Mouse (Mus musculus): ENCODE results near the gene Pbx1.
"Not testable (repeated sequence)": the region's sequence is repeated elsewhere in the genome, so short reads cannot be mapped to it uniquely, and the experiment has no call there.

The Pbx1 gene

DNA sequence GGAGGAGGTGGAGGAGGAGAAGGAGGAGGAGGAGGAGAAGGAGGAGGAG is at the start of gene Pbx1:
Gene Pbx1 (minus strand): TSS at position 39 of the 49 bp plus-strand sequence.
- DNase-seq (ENCODE audit: low spot score), result not testable (repeated sequence)

DNA sequence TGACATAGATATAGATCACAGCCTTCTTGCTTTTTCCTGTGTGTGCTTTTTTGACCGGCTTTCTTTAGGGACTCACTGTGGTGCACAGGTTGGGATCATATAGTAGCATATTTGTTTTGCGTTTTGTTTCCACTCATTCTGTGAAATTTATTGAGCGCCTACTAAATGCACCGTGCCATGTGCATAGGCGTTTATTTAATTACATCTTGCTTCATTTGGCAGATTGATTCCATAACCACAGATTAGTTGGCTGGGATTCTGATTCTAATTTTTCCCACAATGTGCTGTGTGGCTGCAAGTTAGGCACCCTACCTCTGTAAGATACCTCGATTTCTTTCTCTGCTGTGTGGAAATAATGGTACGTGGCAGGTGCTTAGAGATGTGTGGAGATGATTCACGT is 47.6 kb upstream of the Pbx1 start:
- peak; percentile 12 for DNase-seq (ENCODE audit: low spot score)

GRCm38 (mm10) chr1:168478829-168479228 is 46.8 kb upstream of the Pbx1 start:
- no peak for DNase-seq (ENCODE audit: low spot score)

GRCm38 (mm10) chr1:168476917-168477316 is 44.8 kb upstream of the Pbx1 start:
- no peak for DNase-seq (ENCODE audit: low spot score)

- no peak for DNase-seq (ENCODE audit: low spot score)
Measured at GRCm38 (mm10) chr1:168476216-168476897, 44.3 kb upstream of the Pbx1 start.

DNA sequence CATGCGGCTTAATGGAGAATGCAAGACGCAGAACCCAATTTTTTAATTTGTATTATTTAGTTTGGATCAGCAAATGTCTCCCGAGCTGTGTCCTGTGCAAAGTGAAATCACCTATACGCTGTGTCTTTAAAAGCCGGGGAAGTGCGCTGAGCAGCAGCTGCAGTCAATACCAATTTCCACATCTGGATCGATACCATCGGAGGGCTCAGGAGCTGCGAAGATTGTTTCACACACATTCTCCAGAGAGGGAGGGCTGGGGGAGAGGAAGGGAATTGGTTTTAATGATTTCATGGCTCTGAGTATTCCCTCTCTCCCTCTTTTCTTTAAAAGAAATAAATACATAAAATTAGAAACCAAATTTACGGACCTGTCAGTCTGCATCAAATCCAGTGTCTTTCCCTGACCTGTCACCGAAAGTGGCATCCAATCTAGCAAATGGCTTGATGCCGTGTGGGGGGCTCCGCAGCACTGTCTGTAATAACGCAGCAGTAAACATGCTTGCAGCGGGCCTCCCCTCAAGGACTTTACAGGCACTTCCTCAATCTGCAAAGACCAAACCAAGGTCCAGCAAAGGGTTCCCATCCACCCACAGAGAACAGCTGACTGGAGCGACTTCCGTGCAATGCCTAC is 43.6 kb upstream of the Pbx1 start:
- no peak for DNase-seq (ENCODE audit: low spot score)

DNA sequence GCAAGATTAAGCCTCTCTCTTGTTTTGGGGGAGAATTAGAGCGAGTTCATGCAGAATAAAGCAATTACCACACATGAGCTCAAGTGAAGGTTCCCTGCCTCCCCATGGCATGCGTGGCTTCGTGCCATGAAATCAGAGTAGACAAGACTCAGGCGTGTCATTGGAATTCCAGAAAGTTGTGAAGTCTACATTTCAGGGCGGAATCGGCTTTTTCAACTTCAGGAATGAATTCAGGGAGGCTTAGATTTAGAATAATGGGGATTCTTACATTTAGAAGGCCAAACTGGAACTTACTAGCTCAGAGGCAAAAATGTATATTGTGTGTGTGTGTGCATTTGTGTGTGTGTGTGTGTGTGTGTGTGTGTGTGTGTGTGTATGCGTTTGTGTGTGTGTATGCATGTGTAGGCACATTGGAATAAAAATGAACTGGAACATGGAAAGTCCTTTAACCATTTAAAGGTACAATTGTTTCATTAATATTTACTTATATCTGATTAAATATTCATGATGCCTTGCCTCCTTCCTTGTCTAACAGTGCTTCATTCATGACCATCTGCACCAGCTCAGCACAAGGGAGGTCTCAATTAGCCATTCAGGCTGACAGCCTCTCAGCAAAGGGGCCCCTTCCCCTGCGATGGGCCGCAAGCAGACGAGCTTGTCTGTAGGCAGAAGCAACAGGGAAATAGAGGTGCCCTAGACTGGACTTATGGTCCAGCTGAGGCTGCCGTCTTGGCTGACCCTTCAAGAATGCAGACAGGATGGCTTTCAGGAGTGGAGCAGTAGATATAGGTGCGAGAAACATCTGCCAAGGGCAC is 41.4 kb upstream of the Pbx1 start:
- no peak for DNase-seq (ENCODE audit: low spot score)

DNA sequence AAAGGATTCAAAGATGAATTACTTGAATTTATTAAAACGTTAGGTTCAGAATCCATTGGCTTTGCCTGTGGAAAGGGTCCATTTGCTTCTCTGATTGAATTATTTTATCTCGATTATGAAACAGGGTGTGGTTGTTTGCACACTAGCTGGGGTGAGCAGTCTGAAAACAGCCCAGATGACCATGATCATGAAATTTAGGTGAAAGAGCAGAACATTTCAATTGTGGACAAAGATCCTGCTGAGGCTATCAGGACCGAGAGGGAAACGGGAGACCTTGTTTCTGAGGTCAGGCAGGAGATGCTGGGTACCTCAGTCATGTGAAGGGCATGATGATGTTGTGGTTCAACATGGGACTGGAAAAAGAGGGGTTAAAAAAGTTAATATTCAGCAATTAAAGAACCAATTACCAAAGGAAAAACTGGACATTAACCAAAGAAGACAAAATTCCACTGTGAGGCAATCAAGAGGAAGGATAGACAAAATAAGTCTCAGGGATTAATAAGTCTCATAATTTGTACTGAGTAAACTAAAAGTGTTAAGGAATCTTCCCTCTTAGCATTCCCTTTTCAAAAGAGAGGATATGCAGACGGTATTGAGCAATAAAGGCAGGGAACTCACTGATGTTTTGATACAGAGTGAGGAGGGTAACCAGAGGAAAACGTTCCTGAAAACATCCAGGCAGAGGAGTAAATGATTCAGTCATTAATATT is 40.6 kb upstream of the Pbx1 start:
- DNase-seq (ENCODE audit: low spot score), result no peak

DNA sequence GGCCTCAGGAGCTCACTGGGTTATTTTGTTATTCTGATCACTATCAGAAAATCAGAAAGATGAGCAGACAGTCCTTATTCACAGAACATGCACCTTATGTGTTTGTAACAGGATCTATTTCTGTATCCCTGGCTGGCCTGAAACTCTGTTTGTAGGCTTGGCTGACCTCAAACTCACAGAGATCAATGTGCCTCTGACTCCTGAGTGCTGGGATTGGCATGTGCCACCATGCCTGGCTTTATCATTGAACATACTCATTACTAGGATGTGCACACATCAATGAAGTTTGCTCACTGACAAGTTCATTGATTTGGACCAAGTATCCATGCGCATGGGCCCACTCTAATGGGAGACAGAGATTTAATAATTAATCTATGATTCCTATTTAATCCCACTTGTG is 27.4 kb upstream of the Pbx1 start:
- no peak for DNase-seq (ENCODE audit: low spot score)

DNA sequence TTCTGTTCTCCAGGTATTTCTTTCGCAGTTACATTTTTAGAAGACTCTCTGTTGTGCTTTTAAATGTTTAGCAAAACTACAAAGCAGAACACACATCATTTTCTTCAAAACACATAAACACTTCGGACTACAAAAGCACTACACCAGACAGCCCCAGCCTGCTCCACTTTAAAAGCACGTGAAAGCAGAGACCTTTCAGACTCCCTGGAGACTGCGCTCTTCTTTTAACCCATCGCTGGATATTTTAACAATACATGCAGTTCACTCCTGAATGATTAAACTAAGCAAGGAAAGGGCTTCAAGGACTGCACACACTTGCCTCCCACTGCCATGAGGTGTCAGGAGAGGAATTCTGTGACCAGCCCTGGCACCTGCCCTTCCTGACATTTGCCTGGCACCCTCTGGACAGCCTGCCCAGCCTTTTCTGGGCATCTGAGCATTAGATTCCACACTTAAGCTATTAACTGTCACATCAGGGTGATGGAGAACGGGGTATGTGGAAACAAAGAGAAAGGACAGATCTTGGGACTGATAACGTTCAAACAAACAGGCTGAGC is 25.2 kb upstream of the Pbx1 start:
- DNase-seq (ENCODE audit: low spot score), result no peak

DNA sequence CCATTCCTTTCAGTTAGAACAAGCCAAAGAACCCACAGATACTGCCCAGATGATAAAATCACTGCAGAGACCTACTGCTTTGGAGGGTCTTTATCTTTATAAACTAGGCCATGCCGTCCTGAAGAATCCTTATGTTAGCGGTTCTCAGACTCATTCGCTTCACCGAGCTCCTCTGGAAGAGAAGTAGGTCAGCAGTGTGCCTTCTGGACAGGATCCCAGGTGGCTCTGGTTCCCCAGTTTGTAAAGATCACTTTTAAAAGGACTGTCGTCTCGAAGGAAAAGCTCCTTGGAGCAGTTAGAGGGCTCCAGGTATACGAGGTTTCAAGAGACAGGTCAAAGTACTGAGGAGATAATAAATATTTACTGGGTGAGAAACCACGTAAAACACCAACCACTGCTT is 23.1 kb upstream of the Pbx1 start:
- no peak for DNase-seq (ENCODE audit: low spot score)

GRCm38 (mm10) chr1:168433671-168434070 is 1.6 kb upstream of the Pbx1 start:
- no peak for DNase-seq (ENCODE audit: low spot score)

GRCm38 (mm10) chr1:168432281-168432725 is 233 bp upstream of the Pbx1 start:
- DNase-seq (ENCODE audit: low spot score), result peak; percentile 98

DNA sequence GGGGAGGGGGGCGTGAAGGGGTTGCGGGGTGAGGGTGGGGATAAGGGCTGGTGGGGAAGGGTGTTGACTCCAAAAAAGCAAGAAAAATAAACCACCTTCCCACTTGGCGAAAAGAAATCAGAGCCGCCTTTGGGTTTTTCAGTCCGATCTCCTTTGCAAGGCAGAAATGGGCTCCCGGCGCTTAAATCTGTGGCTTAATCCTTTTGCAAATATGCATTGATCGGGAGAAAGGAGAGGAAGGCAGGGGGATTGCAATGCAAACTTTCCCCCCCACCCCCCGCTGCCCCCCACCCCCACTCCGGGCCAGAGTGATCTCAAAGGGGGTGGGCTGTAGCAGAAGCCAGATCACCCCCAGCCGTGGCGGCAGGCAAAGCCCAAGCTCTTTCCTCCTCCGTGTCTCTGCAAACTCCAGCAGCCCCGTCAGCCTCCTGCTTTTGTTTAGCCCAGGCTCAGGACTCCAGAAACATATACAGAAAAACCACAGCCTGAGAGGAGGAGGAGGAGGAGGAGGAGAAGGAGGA is 299 bp downstream of the Pbx1 start:
- DNase-seq (ENCODE audit: low spot score), result no peak

DNA sequence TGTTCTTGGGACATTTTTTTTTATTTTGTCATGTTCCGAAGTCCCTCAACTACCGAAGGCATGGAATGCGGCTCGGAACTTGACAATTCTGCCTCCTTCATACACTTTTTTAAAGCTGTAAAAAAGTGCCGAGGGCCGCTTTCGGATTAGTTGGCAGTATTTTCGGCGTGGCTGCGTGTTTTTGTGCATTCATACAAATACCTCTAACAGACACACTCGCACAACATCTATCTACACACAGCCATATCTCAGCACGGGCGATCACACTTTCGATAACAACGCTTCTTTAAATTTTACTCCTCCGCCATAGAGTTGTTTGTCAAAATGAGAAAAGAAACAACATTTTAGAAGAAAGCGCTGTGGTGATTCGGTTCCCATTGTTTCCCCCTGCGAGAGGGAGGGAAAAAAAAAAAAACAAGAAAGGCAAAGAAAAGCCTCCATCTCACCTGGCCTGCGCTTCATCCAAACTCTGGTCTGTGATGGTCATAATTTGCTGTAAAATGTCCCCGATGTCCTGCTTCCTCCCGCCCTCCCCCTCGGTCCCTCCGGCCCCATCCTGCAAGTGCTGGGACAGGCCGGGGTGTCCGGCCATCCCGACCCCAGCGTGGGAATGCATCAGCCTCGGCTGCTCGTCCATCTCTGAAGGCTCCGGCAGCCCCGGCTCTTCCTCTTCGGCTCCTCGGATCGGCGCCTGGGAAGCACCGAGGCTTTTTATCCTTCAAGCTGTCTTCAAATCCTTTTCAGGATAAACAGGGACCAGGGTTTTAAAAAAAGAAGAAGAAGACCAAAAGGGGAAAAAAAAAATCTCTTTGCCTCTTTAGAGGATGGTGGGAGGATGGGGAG is 981 bp downstream of the Pbx1 start:
- DNase-seq (ENCODE audit: low spot score), result no peak

- DNase-seq (ENCODE audit: low spot score), result no peak
Measured at GRCm38 (mm10) chr1:168429856-168430644, 2.0 kb downstream of the Pbx1 start.

GRCm38 (mm10) chr1:168429406-168429805 is 2.7 kb downstream of the Pbx1 start:
- DNase-seq (ENCODE audit: low spot score), result no peak

DNA sequence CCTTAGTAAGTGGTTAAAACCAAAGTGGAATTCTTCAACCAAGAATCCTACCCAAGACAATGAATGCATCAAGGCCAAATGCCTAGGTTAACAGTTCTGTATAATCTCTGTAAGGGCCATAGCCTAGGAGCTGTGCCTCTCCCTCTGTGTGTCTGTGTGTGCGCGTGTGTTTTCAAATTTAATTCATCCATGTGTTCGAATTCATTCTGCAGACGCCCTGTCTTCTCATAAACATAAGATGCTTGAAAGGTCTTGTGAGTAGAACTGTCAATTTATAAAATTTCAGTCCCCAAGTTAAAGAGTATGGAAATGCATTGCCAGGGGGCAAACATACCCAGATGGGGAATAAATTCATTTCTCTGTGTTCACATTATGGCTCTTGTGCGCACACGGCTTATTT is 3.8 kb downstream of the Pbx1 start:
- no peak for DNase-seq (ENCODE audit: low spot score)

DNA sequence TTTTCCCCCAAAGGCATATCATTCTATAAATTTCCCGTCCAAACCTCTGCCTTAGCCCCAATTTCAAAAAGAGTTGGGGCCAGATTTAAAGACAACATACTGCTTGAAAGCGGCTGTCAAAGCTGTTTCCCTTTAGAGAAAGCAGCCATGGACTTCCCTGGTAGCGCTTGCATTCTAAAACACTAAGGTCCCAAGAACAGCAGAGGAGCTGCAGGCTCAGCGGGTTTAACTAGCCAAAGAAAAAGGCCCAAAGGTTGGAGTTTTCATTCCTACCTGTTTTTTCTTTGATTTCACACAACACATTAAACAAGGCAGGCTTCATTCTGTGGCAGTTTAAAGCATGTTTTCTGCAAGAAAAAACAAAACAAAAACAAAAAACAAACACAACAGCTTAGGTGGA is 4.5 kb downstream of the Pbx1 start:
- DNase-seq (ENCODE audit: low spot score), result no peak

GRCm38 (mm10) chr1:168426900-168427299 is 5.2 kb downstream of the Pbx1 start:
- DNase-seq (ENCODE audit: low spot score), result no peak

DNA sequence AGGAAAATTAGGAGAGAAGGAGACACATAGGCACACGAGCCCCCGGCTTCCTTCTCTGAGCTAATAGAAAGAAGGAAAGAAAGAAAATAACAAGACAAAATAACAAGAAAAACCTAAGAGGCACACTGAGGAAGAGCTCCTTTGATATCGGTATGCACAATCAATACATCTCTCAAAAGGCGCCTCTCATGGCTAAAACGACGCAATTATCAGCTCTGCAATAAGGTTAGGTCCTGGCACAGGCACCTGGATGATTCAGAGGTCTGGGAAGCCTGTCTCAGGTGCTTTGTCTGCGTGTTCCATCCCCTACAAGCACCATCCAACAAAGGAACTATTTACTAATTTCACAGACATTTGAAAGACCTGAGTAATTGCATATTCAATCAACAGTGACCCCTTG is 5.8 kb downstream of the Pbx1 start:
- DNase-seq (ENCODE audit: low spot score), result no peak

All from layer of hippocampus, adult 11-12 months (tissue).